18 mouse cellular contexts compared by ENCODE assay signal in the genomic region with DNA sequence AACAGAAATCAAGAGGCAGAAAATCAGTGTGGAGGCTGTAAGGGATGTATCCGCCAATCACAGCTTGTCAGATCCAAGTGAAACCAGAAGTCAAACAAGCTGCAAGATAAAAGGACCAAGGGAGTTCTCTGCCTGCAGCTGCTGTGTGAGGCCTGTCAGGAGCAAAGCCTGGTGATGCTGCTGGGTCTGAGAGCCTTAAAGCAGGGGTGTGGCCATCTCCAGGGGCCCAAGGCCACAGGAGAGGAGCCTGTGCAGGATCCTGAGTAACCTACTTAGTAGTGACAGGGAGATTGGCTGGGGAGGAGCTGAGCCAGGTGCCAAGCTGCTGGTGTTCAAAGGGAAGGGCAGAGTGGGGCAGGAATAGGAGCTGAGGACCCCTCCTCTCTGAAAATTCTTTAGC.
"Had no signal": no experiment of that assay in that cellular context is flagged by ENCODE, and none has a peak within 500 bp of the region (broad histone marks: within the 10 kb centered on the region; RNA-seq: fewer than 3 reads in every experiment).

No protein-coding gene starts in this region.

- H3K27ac ChIP-seq: liver, embryonic 15.5 days; lung, embryonic 15.5 days; macrophage; midbrain, embryonic 12.5 days; neural tube, embryonic 12.5 days; stomach, embryonic 15.5 days; stomach, postnatal 0 days had no signal

- H3K36me3 ChIP-seq: liver, embryonic 15.5 days; lung, embryonic 15.5 days; midbrain, embryonic 12.5 days; neural tube, embryonic 12.5 days; stomach, embryonic 15.5 days had no signal

- H3K9me3 ChIP-seq: liver, embryonic 15.5 days; lung, embryonic 15.5 days; megakaryocyte, embryonic 14.5 days; midbrain, embryonic 12.5 days; neural tube, embryonic 12.5 days; stomach, embryonic 15.5 days had no signal

- H3K27me3 ChIP-seq: liver, embryonic 15.5 days; lung, embryonic 15.5 days; midbrain, embryonic 12.5 days; neural tube, embryonic 12.5 days; stomach, embryonic 15.5 days had no signal

- ATAC-seq: liver, postnatal 0 days; lung, postnatal 0 days had no signal

- H3K4me3 ChIP-seq: liver, embryonic 15.5 days; lung, embryonic 15.5 days; megakaryocyte, embryonic 14.5 days; midbrain, embryonic 12.5 days; neural tube, embryonic 12.5 days; stomach, embryonic 15.5 days had no signal

- DNase-seq: liver, postnatal 0 days; lung, adult 2 months; lung, postnatal 14 days; lung, postnatal 36 days; midbrain, embryonic 14.5 days; right cerebral cortex, postnatal 14 days; thymus, adult 2 months; thymus, postnatal 25 days; thymus, postnatal 4 days had no signal

- H3K4me2 ChIP-seq: liver, embryonic 15.5 days; lung, embryonic 15.5 days; midbrain, embryonic 12.5 days; neural tube, embryonic 12.5 days; stomach, embryonic 15.5 days had no signal

- H3K9ac ChIP-seq: liver, embryonic 15.5 days; liver, postnatal 0 days; lung, embryonic 15.5 days; midbrain, embryonic 12.5 days; neural tube, embryonic 12.5 days; stomach, embryonic 15.5 days had no signal

- H3K4me1 ChIP-seq: liver, embryonic 15.5 days; lung, embryonic 15.5 days; megakaryocyte, embryonic 14.5 days; midbrain, embryonic 12.5 days; neural tube, embryonic 12.5 days; stomach, embryonic 15.5 days had no signal
